Mouse (Mus musculus) lung, postnatal 0 days (tissue): ENCODE measurements around the gene Ces2a.

Experiments used
- CTCF ChIP-seq: IDR thresholded peaks from 2 replicates; pipeline ENCODE4 v1.5.1; 2016; ENCODE audit warnings: antibody characterized with exemption, mild to moderate bottlenecking
- EP300 ChIP-seq: IDR thresholded peaks from 2 replicates; pipeline ENCODE4 v1.6.1; 2016; ENCODE audit warnings: antibody characterized with exemption, mild to moderate bottlenecking, control low read depth

- TF ChIP-seq EP300 (no peak), CTCF (no peak)
Observed at GRCm38 (mm10) chr8:104766485-104766884, 32.7 kb downstream of the Ces2a start.
